Mouse (Mus musculus) macrophage (primary cell): ENCODE data around the gene Morc3. TPM values are rescaled to one million over a fixed set of nuclear protein-coding genes. Genes with fewer than 3 reads are reported as not detected.
A peak's percentile ranks its signal among the peaks of the same experiment; 100 is the strongest.

ENCODE experiments used
- H3K27ac ChIP-seq: fragments of 350-480 bp; formaldehyde crosslinking; 2 replicates; pipeline ENCODE4 v1.9.0; 2021
- H3K36me3 ChIP-seq: fragments of 350-480 bp; formaldehyde crosslinking; 2 replicates; pipeline ENCODE4 v1.9.0; 2021; ENCODE audit errors: inconsistent target
- H3K4me3 ChIP-seq: fragments of 350-480 bp; formaldehyde crosslinking; 2 replicates; pipeline ENCODE4 v1.9.0; 2021; ENCODE audit errors: inconsistent target
- H3K79me2 ChIP-seq: fragments of 350-480 bp; formaldehyde crosslinking; 2 replicates; pipeline ENCODE4 v1.9.0; 2021; ENCODE audit errors: inconsistent target
- WGBS: methylation state at CpG from one replicate; pipeline ENCODE4 v1.1.7; 2026; ENCODE audit warnings: inconsistent platforms; ENCODE audit not compliant: missing documents; 5-methylcytosine and 5-hydroxymethylcytosine counted together
- polyA plus RNA-seq: library from polyadenylated mRNA; stranded (reverse); fragments of 250-400 nt; gene quantifications from 3 replicates; pipeline ENCODE4 v1.2.4, GENCODE M21; 2018; ENCODE audit warnings: inconsistent platforms

The Morc3 gene
- polyA plus RNA-seq, 1 experiment from 2014 or later, result 70.3 TPM

DNA sequence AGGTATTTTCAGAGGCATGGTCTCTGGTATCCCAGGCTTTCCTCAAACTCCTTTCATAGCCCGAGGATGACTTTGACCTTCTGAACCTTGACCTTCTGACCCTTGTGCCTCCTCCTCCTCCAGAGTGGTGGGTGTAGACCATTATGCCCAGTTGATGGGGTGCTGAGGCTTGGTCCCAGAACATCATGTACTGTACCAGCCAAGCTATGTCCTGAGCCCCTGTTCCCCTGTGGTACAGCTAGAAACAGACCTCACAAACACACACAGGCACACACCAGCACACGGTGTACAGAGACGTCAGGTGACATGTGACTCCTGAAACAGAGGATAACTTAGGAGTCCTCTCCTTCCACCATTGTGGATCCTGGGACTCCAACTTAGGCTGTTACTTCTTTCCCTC lies 80.9 kb downstream of the Morc3 start:
- 94% methylated on average over 3 of the region's 3 CpGs for WGBS
- Histone ChIP-seq H3K79me2 (no peaks in the 10 kb centered on the region), H3K36me3 (no peaks in the 10 kb centered on the region), H3K4me3 (no peak overlapping the region), H3K27ac (no peak overlapping the region)

DNA sequence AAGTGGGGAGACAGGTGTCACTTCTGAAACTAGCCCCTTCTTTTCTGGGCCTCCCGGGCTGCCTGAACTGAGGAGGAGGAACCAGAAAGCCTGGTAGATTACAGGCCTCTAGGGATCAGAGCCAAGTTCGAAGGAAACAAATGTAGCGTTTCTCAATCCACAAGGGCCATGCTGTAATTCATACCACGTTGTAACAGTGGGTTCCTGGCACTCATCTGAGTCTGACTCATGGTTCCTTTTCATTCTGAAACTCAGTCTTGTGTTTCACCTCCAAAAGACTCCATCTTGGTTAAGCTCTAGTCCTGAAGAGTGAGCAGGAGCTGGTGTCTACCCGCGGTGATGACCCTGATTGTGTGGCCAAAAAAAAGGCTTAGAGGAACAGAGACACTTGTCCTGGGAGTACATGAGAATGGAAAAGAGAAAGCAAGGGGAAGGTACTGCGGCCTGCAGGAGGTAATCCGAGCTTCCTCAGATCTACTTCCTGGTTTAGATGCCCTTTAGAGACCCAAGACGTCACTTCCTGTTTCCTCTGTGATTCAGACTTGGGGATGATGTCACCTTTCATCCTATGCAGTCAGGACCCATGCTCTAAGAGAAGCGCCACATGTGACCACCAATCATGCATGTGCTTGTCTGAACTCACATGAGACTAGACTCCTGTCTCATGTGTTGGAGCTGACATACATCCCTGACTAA lies 82.1 kb downstream of the Morc3 start:
- Histone ChIP-seq H3K27ac (peak overlapping the region; percentile 83), H3K36me3 (no peaks in the 10 kb centered on the region), H3K4me3 (no peak overlapping the region), H3K79me2 (no peaks in the 10 kb centered on the region)
- WGBS, result 31% methylated on average over 10 of the region's 10 CpGs

DNA sequence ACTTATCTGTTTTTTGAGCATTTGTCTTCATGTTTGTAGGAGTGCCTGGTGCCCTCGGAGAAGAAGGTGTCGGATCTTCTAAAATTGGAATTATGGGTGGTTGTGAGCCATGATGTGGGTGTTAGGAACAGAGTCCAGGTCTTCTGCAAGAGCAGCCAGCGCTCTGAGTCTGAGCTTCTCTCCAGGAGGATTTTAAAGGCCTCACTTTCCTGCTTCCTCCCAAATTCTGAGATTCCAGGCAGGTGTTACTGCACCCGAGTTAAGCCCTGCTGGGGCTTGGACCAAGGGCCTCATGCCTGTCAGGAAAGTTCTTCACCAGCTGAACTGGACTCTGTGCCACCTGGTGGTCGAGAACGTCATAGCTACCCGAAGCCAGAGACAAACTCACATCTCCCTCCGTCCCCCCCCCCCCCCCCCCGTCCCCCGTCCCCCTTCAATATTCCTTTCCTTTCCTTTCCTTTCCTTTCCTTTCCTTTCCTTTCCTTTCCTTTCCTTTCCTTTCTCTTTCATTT lies 83.5 kb downstream of the Morc3 start:
- WGBS, result 45% methylated on average over 7 of the region's 10 CpGs
- no peak overlapping the region for H3K27ac ChIP-seq

DNA sequence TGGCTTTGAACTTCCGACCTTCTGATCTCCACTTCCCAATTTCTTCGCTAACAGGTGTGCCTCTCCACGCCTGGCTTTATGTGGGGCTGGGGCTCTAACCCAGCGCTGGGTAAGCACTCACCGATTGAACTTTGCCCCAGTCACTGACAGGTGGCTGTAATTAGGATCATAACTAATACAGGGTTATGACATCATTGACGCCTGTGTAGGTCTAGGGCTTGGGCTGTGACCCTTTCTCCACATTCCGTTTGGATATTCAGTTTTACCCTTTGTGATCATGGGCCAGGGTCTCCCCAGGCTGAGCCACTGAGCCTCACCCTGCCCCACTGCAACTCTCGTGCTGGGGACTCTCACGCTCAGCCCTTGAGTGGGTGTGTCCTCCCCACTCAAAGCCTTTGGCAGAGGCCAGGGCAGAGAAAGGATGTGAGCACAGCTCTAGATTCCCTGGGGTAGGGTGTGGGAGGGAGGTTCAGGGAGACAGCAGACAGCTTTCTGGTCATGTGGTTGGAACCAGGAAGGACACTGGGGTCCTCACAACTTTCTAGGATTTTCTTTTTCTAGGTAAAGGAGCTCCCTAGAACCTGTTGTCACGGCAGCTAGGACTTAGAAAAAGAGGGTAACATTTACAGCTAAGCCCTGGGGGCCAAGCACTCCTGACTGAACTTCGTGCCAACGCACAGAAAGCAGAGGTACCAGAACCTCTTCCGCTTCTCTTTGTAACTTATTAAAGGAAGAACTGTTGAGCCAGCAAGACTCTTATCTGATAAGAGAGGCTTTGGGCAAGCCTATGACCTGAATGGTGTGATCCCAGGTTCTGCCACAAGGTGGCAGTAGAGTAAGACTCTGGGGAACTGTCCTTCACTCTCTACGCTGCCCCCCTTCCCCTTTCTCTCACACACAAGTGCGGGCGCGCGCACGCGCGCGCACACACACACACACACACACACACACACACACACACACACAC lies 86.1 kb downstream of the Morc3 start:
- Histone ChIP-seq H3K27ac (no peak overlapping the region), H3K79me2 (no peaks in the 10 kb centered on the region), H3K36me3 (no peaks in the 10 kb centered on the region), H3K4me3 (no peak overlapping the region)
- WGBS, result 55% methylated on average over 13 of the region's 22 CpGs

More for the DNA sequence above, 83.5 kb downstream of the Morc3 start:
- Histone ChIP-seq H3K79me2 (no peaks in the 10 kb centered on the region), H3K36me3 (no peaks in the 10 kb centered on the region), H3K4me3 (no peak overlapping the region)

DNA sequence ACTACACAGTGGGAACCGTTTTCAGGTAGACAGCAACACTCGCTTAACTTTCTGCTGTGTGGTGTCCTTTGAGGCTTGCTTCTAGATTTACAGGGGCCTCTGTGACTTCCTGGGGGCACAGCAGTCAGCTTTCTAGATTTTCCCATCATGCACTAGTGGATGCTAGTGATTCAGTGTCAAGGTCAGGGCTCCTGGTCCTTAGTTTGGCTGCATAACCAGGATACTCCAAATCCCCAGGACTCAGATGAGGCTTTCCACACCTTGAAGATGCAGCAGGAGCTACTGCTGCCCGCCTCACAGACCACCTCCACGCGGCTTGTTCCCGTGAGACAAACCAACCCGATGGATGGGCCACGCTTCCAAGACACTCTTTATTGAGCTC lies 86.7 kb downstream of the Morc3 start:
- Histone ChIP-seq H3K27ac (no peak overlapping the region), H3K36me3 (no peaks in the 10 kb centered on the region), H3K4me3 (no peak overlapping the region), H3K79me2 (no peaks in the 10 kb centered on the region)
- 86% methylated on average over 6 of the region's 8 CpGs for WGBS

DNA sequence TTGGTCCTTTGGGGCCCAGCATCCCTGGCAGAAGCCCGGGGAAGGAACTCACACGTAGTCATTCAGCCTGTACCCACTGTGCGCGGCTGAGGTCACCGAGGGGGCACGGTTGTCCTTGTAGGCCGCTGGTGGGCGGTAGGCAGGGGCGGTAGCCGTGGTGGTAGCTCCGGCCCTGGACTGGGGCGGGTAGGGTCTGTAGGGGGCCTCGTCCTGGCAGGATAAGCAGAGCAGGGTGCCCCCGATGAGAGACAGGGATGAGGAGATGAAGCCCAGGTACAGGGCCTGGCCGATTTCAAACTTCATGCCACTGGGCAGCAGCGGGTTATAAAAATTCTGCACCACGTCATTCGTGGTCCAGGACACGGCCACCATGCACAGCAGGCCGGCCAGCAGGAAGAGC lies 87.3 kb downstream of the Morc3 start:
- Histone ChIP-seq H3K79me2 (no peaks in the 10 kb centered on the region), H3K36me3 (no peaks in the 10 kb centered on the region), H3K4me3 (no peak overlapping the region), H3K27ac (no peak overlapping the region)
- 93% methylated on average over 16 of the region's 20 CpGs for WGBS

DNA sequence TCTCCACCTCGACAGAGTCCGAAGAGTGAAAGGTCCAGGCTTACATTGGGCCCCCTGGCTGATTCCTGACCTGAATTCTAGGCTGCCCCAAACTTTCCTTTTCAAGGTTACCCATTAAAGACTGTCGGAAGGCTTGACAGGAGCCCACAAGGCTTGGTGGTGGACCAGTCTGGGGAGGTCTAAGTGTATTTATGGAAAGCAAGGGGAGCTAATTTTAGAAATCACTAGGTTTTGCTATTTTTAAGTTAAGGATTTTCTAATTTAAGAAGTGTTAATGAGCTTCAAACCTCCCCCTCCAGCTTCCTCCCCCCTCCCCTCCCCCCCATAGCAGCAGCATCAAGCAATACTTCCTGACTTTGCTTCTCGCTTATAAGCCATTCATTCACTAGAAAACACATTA lies 88.8 kb downstream of the Morc3 start:
- whole genome bisulfite sequencing, result 66% methylated on average over 4 of the region's 4 CpGs
- Histone ChIP-seq H3K36me3 (no peaks in the 10 kb centered on the region), H3K79me2 (no peaks in the 10 kb centered on the region), H3K27ac (no peak overlapping the region), H3K4me3 (no peak overlapping the region)

DNA sequence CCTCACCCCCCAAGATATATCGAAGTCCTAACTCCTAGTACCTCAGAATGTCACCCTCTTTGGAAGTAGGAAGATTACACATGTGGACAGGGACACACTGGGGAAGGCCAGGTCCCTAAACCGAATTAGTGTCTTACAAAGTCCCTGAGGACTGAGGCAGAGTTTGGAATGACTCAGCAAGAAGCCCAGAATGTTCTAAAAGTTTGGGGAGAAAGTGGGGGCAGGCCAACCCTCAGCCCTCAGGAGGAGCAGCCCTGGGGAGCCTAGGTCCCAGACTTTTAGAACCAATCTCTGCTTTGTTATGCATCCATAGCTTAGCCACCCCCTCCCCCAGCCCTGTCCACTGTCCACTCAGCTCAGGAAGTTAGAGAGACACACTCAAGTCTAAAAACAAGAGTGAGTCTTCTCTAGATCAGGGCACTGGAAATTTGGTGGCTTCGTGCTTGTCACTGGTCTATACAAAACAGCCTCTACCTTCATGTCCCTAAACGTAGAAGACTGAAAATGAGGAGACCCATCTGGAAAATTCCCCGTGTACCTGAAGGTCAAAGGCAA lies 91.0 kb downstream of the Morc3 start:
- WGBS, result 85% methylated on average over 5 of the region's 5 CpGs
- Histone ChIP-seq H3K27ac (no peak overlapping the region), H3K79me2 (no peaks in the 10 kb centered on the region), H3K36me3 (no peaks in the 10 kb centered on the region), H3K4me3 (no peak overlapping the region)

DNA sequence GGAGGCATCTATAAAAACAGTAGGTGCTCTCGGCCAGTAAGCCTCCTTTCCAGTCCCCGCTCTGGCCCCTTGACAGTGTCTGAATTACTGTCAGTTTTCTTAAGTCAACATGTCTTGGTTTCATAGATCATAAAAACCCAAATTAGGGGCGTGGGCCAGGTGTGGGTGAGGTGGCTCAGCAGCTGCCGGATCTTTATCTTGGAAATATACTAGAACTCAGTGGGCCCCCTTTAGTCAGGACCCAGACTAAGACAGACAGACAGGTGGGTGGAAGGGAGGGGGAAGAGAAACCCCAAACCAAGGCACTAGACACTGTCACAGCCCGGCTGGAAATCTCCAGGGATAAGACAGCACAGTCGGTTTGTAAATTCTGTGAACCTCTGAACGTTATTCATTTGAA lies 91.9 kb downstream of the Morc3 start:
- no peak overlapping the region for H3K27ac ChIP-seq
- no peak overlapping the region for H3K4me3 ChIP-seq
- 93% methylated on average over 7 of the region's 7 CpGs for WGBS
- H3K36me3 ChIP-seq, result no peaks in the 10 kb centered on the region
- H3K79me2 ChIP-seq, result no peaks in the 10 kb centered on the region

Other genes with a start within 250 kb of the Morc3 start
- gene Setd4, start 228.1 kb upstream of the Morc3 start, polyA plus RNA-seq, result 1.0 to 4.7 TPM (median 2.2 TPM) in 3 replicates
- gene Cbr1, start 226.3 kb upstream of the Morc3 start, polyA plus RNA-seq, result 30.7 to 39.9 TPM (median 32.2 TPM) in 3 replicates
- gene Gm5678, start 204.0 kb upstream of the Morc3 start, polyA plus RNA-seq, result not detected in 3 replicates
- gene Cbr3, start 148.9 kb upstream of the Morc3 start, polyA plus RNA-seq, result 9.0 to 19.4 TPM (median 16.4 TPM) in 3 replicates
- 22.6 to 30.7 TPM (median 29.9 TPM) in 3 replicates for gene Dop1b, start 120.2 kb upstream of the Morc3 start, polyA plus RNA-seq
- gene Chaf1b, start 51.8 kb downstream of the Morc3 start, polyA plus RNA-seq, result 4.0 to 25.9 TPM (median 14.0 TPM) in 3 replicates
- not detected in 3 replicates for gene Cldn14, start 176.7 kb downstream of the Morc3 start, polyA plus RNA-seq